Mouse (Mus musculus) heart, postnatal 0 days (tissue): ENCODE results near the gene Rhd.

Source experiments
- CTCF ChIP-seq: IDR thresholded peaks from 2 replicates; pipeline ENCODE4 v1.5.1; 2016; ENCODE audit warnings: antibody characterized with exemption, control low read depth, low read depth
- EP300 ChIP-seq: IDR thresholded peaks from 2 replicates; pipeline ENCODE4 v1.6.1; 2016; ENCODE audit warnings: antibody characterized with exemption, low read depth

- TF ChIP-seq CTCF, result no peak
- TF ChIP-seq EP300, result peak; percentile 67; the same call in 1 of the 2 replicates
Measured at GRCm38 (mm10) chr4:134853259-134853636, 11.1 kb upstream of the Rhd start, which contains the start of gene Maco1.
